Mouse (Mus musculus) heart, embryonic 14.5 days (tissue): ENCODE measurements at regions not wholly inside any gene's neighbourhood (a gene's known extent, or its start where the extent isn't known, plus 50 kb on each side); places are given as distances from the start of the nearest gene placed in this dataset.

Experiments
- ATAC-seq: fragments of 200-750 bp; cut with Nextera tagmentation; 2 replicates; pipeline ENCODE4 v1.8.0; 2017; ENCODE audit warnings: low read depth, moderate TSS enrichment; ENCODE audit not compliant: insufficient number of reproducible peaks, insufficient read depth, low FRiP score
- H3K27ac ChIP-seq, 2 experiments: fragments of 200-500 bp in 1 of 2; fragments of 300-500 bp in 1 of 2; sonication (generic) in 1 of 2; replicated peaks in 1 of 2; 2 replicates each; pipeline ENCODE4 v1.5.1; 2012 to 2014; ENCODE audit warnings: low read depth in 2 of 2, low read length in 2 of 2, control low read depth in 1 of 2, mild to moderate bottlenecking in 1 of 2, mixed read lengths in 1 of 2; ENCODE audit not compliant: control insufficient read depth in 1 of 2, insufficient read depth in 1 of 2
- H3K27me3 ChIP-seq: fragments of 300-500 bp; sonication (generic); 2 replicates; pipeline ENCODE4 v1.6.1; 2014; ENCODE audit warnings: mild to moderate bottlenecking, low read length, control low read depth; ENCODE audit not compliant: control insufficient read depth, insufficient read depth
- H3K36me3 ChIP-seq: fragments of 300-500 bp; sonication (generic); 2 replicates; pipeline ENCODE4 v1.6.1; 2014; ENCODE audit warnings: mild to moderate bottlenecking, control low read depth, low read length, mixed read lengths; ENCODE audit not compliant: control insufficient read depth, insufficient read depth
- H3K4me1 ChIP-seq, 2 experiments: fragments of 200-500 bp in 1 of 2; fragments of 300-500 bp in 1 of 2; sonication (generic) in 1 of 2; 2 replicates each; pipeline ENCODE4 v1.6.1; 2012 to 2014; ENCODE audit warnings: low read length in 2 of 2, control low read depth in 1 of 2, mixed read lengths in 1 of 2; ENCODE audit not compliant: control insufficient read depth in 2 of 2, insufficient read depth in 2 of 2
- H3K4me2 ChIP-seq: fragments of 300-500 bp; sonication (generic); 2 replicates; pipeline ENCODE4 v1.6.1; 2014; ENCODE audit warnings: mild to moderate bottlenecking, low read length
- H3K4me3 ChIP-seq, 2 experiments: fragments of 200-500 bp in 1 of 2; fragments of 300-500 bp in 1 of 2; sonication (generic) in 1 of 2; 2 replicates each; pipeline ENCODE4 v1.5.1; 2012 to 2014; ENCODE audit warnings: low read length in 2 of 2, mild to moderate bottlenecking in 2 of 2, control low read depth in 1 of 2, low read depth in 1 of 2, moderate library complexity in 1 of 2; ENCODE audit not compliant: control insufficient read depth in 1 of 2, insufficient read depth in 1 of 2
- H3K9ac ChIP-seq: fragments of 300-500 bp; sonication (generic); 2 replicates; pipeline ENCODE4 v1.6.1; 2014; ENCODE audit warnings: mild to moderate bottlenecking, low read length
- H3K9me3 ChIP-seq: fragments of 300-500 bp; sonication (generic); 2 replicates; pipeline ENCODE4 v1.6.1; 2016; ENCODE audit warnings: low read length, control low read depth; ENCODE audit not compliant: control insufficient read depth
- WGBS: fragments of 180-500 bp; shearing (Covaris S2); extraction: QIAGEN DNeasy Blood & Tissue Kit; methylation state at CpG from one replicate; pipeline ENCODE4 v1.1.7; 2014; 5-methylcytosine and 5-hydroxymethylcytosine counted together

GRCm38 (mm10) chr1:71964450-71965126, 247.5 kb downstream of the Mreg start:
- Histone ChIP-seq H3K4me2 (no peak overlapping the region), H3K27me3 (no peaks in the 10 kb centered on the region), H3K9ac (no peak overlapping the region), H3K9me3 (no peaks in the 10 kb centered on the region), H3K4me3 (no peak overlapping the region), H3K27ac (no peak overlapping the region), H3K36me3 (no peaks in the 10 kb centered on the region), H3K4me1 (no peaks in the 10 kb centered on the region)
- no peak for ATAC-seq
- WGBS = 82% methylated on average over 4 of the region's 4 CpGs

DNA sequence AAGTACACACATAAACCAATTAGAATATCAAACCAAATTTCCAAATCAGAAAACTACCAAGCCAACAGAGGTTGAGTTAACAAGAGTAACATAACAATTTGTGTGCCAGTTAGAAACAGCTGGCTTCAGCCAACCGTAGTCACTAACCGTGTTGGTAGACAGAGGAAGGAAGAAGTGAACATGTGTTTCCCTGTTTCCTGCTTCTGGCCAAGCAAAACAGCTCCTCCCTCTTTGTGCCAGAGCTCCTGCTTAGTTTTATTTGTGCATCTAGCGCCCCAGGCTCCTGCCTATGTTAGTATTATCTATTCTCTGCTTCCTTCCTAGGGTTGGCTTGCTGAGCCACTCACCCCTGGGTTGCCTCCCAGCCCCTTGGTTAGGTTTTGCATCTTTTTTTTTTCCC, 255.2 kb downstream of the Mreg start:
- Histone ChIP-seq H3K27me3 (no peaks in the 10 kb centered on the region), H3K4me2 (no peak overlapping the region), H3K4me3 (no peak overlapping the region), H3K27ac (no peak overlapping the region), H3K4me1 (peaks cover 2 to 6% of the 10 kb centered on the region in 2 experiments; a peak in 1 of 4 replicates), H3K9ac (no peak overlapping the region), H3K36me3 (no peaks in the 10 kb centered on the region), H3K9me3 (no peaks in the 10 kb centered on the region)
- ATAC-seq = no peak
- 58% methylated on average over 3 of the region's 3 CpGs for WGBS

- Histone ChIP-seq H3K4me1 (peaks cover 2 to 6% of the 10 kb centered on the region in 2 experiments; a peak in 1 of 4 replicates), H3K9ac (no peak overlapping the region), H3K27ac (no peak overlapping the region), H3K36me3 (no peaks in the 10 kb centered on the region), H3K9me3 (no peaks in the 10 kb centered on the region), H3K4me3 (no peak overlapping the region), H3K4me2 (no peak overlapping the region), H3K27me3 (no peaks in the 10 kb centered on the region)
- no peak for ATAC-seq
Measured at GRCm38 (mm10) chr1:71955331-71955730, 256.8 kb downstream of the Mreg start.

GRCm38 (mm10) chr1:71953292-71953691, 258.8 kb downstream of the Mreg start:
- Histone ChIP-seq H3K4me3 (no peak overlapping the region), H3K36me3 (no peaks in the 10 kb centered on the region), H3K27me3 (no peaks in the 10 kb centered on the region), H3K9me3 (no peaks in the 10 kb centered on the region), H3K9ac (no peak overlapping the region), H3K27ac (no peak overlapping the region), H3K4me1 (peaks cover 2 to 6% of the 10 kb centered on the region in 2 experiments; a peak in 1 of 4 replicates), H3K4me2 (no peak overlapping the region)
- 63% methylated on average over 6 of the region's 6 CpGs for WGBS
- no peak for ATAC-seq

- WGBS = 79% methylated on average over 7 of the region's 7 CpGs
- no peak overlapping the region for H3K9ac ChIP-seq
- H3K27ac ChIP-seq = no peak overlapping the region
- H3K4me1 ChIP-seq = peaks cover 2 to 6% of the 10 kb centered on the region in 2 experiments; a peak in 1 of 4 replicates
- no peaks in the 10 kb centered on the region for H3K36me3 ChIP-seq
- ATAC-seq = no peak
- H3K9me3 ChIP-seq = no peaks in the 10 kb centered on the region
- no peak overlapping the region for H3K4me3 ChIP-seq
- H3K4me2 ChIP-seq = no peak overlapping the region
- no peaks in the 10 kb centered on the region for H3K27me3 ChIP-seq
Measured at GRCm38 (mm10) chr1:71949549-71949948, 262.6 kb downstream of the Mreg start.

DNA sequence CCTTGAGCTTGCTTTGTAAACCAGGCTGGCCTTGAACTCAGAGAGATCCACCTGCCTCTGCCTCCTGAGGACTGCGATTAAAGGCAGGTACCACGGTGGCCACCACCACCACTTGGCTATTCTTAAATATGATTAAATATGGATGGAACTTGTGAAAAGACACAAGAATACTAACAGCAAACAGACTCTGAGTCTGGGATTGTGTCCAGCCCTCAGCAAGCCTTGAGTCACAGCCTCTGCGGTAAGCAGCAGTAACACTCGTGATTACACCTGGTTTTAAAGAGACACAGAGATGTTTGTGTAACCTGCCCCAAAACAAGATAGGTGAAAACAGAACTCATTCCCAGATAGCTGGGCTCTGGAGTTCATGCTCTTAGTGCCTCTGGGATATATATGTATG, 263.4 kb downstream of the Mreg start:
- no peaks in the 10 kb centered on the region for H3K36me3 ChIP-seq
- H3K4me3 ChIP-seq = no peak overlapping the region
- ATAC-seq = no peak
- H3K4me2 ChIP-seq = no peak overlapping the region
- no peaks in the 10 kb centered on the region for H3K27me3 ChIP-seq
- H3K9ac ChIP-seq = no peak overlapping the region
- peaks cover 2 to 3% of the 10 kb centered on the region in 2 experiments; a peak in 1 of 4 replicates for H3K4me1 ChIP-seq
- no peaks in the 10 kb centered on the region for H3K9me3 ChIP-seq
- WGBS = 86% methylated on average over 4 of the region's 4 CpGs
- H3K27ac ChIP-seq = no peak overlapping the region

DNA sequence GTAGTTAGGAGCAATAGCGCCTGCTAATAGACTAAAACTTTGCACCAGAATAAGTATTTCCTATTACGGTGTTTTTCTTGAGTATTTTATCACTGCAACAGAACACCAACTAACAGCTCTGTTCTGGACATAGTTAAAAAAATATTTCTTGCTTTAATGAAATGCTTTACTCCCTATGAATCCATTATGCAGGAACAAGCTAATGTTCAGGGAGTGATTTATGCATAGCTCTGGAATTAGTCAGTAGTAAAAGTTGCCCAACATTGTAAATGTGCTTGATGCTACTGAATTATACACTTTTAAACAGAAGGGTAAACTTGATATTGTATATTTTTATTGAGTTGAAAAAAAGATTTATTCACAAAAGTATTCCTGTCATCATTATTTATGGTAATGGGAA, 264.6 kb downstream of the Mreg start:
- H3K9me3 ChIP-seq = no peaks in the 10 kb centered on the region
- no peaks in the 10 kb centered on the region for H3K4me1 ChIP-seq
- no peak overlapping the region for H3K4me3 ChIP-seq
- H3K27ac ChIP-seq = no peak overlapping the region
- no peaks in the 10 kb centered on the region for H3K27me3 ChIP-seq
- no peak overlapping the region for H3K9ac ChIP-seq
- H3K36me3 ChIP-seq = no peaks in the 10 kb centered on the region
- 89% methylated on average over 2 of the region's 2 CpGs for WGBS
- H3K4me2 ChIP-seq = no peak overlapping the region
- no peak for ATAC-seq

GRCm38 (mm10) chr1:71946911-71947310, 265.2 kb downstream of the Mreg start:
- H3K9ac ChIP-seq = no peak overlapping the region
- H3K36me3 ChIP-seq = no peaks in the 10 kb centered on the region
- H3K4me2 ChIP-seq = no peak overlapping the region
- no peak overlapping the region for H3K4me3 ChIP-seq
- no peak for ATAC-seq
- H3K4me1 ChIP-seq = peaks cover 0 to 1% of the 10 kb centered on the region in 2 experiments; a peak in 1 of 4 replicates
- no peak overlapping the region for H3K27ac ChIP-seq
- no peaks in the 10 kb centered on the region for H3K9me3 ChIP-seq
- WGBS = 74% methylated on average over 2 of the region's 2 CpGs
- no peaks in the 10 kb centered on the region for H3K27me3 ChIP-seq
